Mouse (Mus musculus): ENCODE measurements around the gene Gm4737.

- TF ChIP-seq CTCF (IDR thresholded peaks at IDR 0.05; ENCODE audit: low read depth) (no peak), EP300 (optimal IDR thresholded peaks at IDR 0.05) (no peak)
These were observed 6.1 kb downstream of the Gm4737 start for GRCm38 (mm10) chr16:46148661-46149341.
